Mouse (Mus musculus): ENCODE results near the gene Mad2l2. TPM values are rescaled to one million over a fixed set of nuclear protein-coding genes. Genes with fewer than 3 reads are reported as not detected.

The Mad2l2 gene
- 24.2 and 25.2 TPM in 2 replicates for polyA plus RNA-seq (2012; rRNA removed)

DNA sequence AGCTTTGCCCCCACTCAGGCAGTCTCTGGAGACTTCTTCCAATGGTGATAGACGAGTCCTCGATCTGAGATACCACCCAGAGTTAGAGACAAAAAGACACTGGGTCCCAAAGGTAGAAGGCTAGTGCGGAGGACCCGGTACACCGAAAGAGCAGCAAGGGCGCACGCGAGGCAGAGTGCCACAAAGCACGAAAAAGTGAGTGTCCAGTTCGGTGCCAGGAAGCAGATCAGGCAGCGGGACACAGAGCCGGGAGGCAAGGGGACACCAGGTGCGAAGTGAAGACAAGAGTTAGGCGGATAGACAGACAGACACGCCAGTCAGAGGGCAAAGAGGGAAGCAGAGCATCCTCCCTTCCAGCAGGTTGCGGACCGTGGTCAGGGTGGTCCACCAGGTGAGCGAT lies at the start of gene Mad2l2:
Gene Mad2l2 (plus strand): TSS at position 252 of the 400 bp plus-strand sequence.
- Histone ChIP-seq H3K4me3 (ENCODE audit: insufficient read depth, low read length) (peak within 1 kb of the TSS; percentile 31), H3K27ac (ENCODE audit: insufficient read depth, low read length) (no peak within 1 kb of the TSS), H3K4me1 (ENCODE audit: control insufficient read depth, insufficient read depth, low read length) (no peaks in the 10 kb centered on the region)
- TF ChIP-seq CTCF (IDR thresholded peaks at IDR 0.05; ENCODE audit: extremely low read depth, insufficient read depth, low read length): no peak
- no peak for TF ChIP-seq POLR2A (IDR thresholded peaks at IDR 0.05; ENCODE audit: extremely low read depth, insufficient read depth, low read length)

DNA sequence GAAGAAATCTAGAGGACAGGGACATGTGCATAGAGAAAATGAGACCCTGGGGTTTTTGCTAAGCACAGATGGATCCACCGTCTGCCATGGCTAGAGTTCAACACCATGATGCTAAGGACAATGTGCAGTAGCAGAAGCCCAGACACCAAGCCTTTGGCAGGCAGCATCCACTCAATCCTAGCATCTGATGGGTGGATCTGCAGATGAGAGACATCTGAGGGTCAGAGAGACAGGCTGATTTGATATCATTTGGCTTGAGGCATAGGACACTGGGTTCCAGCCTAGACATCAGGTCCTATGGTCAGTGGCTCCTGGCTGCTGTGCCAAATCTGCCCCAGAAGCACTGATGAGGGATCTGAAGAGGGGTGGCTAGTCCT lies 49.6 kb upstream of the Mad2l2 start:
- no peak overlapping the region for H3K4me3 ChIP-seq (ENCODE audit: insufficient read depth, low read length)
- no peak overlapping the region for H3K27ac ChIP-seq (ENCODE audit: insufficient read depth, low read length)
- no peaks in the 10 kb centered on the region for H3K4me1 ChIP-seq (ENCODE audit: control insufficient read depth, insufficient read depth, low read length)
- TF ChIP-seq CTCF (IDR thresholded peaks at IDR 0.05; ENCODE audit: extremely low read depth, insufficient read depth, low read length) (no peak), POLR2A (IDR thresholded peaks at IDR 0.05; ENCODE audit: extremely low read depth, insufficient read depth, low read length) (no peak)

DNA sequence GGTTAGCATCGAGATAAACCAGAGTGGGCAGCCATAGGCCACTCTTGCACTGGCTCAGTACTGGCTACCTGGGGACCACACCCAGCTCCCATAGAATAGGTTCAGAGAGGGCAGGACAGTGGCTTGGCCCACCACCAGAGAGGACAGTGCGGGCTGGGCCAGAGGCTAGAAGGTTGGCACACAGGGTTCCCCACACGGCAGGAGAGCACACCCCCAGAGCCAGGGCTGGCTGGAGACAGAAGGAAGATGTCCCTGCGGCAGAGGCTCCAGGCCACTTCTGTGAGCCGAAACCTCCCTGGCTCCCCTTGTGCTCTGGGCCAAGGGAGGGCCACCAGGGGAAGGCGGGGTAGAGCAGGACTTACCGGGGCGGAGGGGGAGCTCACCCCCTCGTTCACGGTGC lies 49.0 kb upstream of the Mad2l2 start:
- H3K27ac ChIP-seq (ENCODE audit: insufficient read depth, low read length): no peak overlapping the region
- TF ChIP-seq CTCF (IDR thresholded peaks at IDR 0.05; ENCODE audit: extremely low read depth, insufficient read depth, low read length): no peak
- no peaks in the 10 kb centered on the region for H3K4me1 ChIP-seq (ENCODE audit: control insufficient read depth, insufficient read depth, low read length)
- no peak overlapping the region for H3K4me3 ChIP-seq (ENCODE audit: insufficient read depth, low read length)

DNA sequence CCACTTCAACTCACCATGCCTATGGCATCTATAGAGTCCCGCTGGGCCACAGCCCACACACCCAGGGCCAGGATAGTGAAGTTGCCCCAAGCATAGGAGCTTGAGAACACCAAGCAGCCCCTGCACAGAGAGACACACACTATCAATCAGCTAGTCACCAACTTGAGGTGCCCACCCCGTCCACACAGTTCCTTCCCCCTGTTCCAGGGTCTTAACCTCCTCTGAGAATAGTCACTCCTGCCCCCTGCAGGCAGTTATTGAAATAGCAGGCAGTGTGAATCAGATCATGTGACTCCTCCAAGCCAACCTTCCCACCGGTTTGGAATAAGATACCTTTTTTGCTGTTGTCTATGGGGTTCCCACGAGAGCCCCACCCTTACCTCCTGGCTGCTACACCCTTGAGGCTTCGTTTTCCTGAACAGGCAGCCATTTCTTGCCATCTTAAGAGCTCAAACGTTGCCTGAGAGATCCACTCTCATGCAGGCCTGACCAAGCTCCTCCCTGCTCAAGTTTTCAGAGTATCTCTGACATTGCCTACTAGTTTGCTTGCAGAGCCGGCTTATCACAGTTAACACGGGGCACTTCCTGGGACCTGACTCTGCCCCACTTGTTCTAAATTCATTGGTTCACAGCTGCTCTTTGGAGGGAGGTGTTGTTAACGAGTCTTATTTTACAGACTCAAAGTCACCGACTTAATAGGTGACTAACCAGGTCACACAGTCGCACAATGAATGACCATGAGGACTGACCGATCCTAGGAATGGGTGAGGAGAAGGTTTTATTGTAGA lies 47.7 kb upstream of the Mad2l2 start:
- no peaks in the 10 kb centered on the region for H3K4me1 ChIP-seq (ENCODE audit: control insufficient read depth, insufficient read depth, low read length)
- TF ChIP-seq CTCF (IDR thresholded peaks at IDR 0.05; ENCODE audit: extremely low read depth, insufficient read depth, low read length): peak; percentile 62
- no peak for TF ChIP-seq POLR2A (IDR thresholded peaks at IDR 0.05; ENCODE audit: extremely low read depth, insufficient read depth, low read length)
- no peak overlapping the region for H3K4me3 ChIP-seq (ENCODE audit: insufficient read depth, low read length)
- H3K27ac ChIP-seq (ENCODE audit: insufficient read depth, low read length): no peak overlapping the region

DNA sequence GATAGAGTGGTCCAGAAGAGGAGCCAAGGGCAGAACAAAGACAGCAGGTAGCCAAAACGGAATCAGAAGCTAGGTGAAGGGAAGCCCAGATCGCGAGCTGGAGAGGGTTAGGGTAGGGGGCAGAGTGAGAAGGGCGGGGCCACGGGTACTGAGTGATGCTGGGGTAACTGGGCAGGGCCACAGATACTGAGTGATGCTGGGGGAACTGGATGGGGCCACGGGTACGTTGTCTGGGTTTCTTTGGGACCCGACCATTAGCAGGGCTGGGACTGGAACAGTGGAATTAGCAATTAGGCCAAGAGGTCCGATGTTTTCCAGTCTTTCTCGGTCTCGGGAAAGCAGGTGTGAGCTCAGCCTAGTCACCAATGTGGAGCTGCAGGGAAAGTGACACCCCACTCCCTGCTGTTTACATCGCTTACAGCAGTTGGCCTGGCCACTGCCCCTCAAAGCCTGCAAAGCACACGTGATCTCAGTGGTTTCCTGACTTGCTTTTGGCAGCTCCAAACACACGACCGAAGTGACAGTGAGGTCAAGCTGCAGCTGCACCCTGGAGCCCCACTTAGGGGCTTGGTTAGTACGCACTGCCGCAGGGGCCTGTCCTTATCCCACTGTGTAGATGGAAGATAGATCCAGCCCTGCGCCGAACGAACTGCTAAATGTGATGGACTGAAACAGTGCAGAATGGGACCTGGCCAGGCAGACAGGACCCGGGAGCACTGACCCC lies 46.8 kb upstream of the Mad2l2 start:
- no peak overlapping the region for H3K27ac ChIP-seq (ENCODE audit: insufficient read depth, low read length)
- no peaks in the 10 kb centered on the region for H3K4me1 ChIP-seq (ENCODE audit: control insufficient read depth, insufficient read depth, low read length)
- TF ChIP-seq CTCF (IDR thresholded peaks at IDR 0.05; ENCODE audit: extremely low read depth, insufficient read depth, low read length): no peak
- TF ChIP-seq POLR2A (IDR thresholded peaks at IDR 0.05; ENCODE audit: extremely low read depth, insufficient read depth, low read length): no peak
- no peak overlapping the region for H3K4me3 ChIP-seq (ENCODE audit: insufficient read depth, low read length)

DNA sequence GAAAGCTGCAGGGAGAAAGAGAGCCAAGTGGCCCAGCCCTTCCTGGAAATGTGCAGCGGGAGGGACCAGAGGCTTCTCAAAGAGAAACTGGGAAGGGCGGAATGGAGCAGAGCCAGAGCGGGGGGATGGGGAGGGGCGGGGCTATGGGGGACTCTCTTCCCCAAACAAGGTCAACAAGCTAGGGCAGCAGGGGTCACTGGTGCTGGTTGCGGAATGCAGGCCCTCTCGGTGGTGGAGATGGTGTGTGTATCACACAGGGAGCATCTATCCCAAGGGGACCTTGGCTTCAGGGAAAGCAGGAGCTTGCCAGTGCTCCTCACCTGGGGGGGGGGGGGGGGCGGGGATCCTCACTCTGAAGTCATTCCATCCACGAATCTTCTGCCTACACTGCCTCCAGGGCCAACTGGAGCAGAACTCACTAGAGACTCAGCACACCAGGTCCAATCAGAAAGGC lies 45.9 kb upstream of the Mad2l2 start:
- Histone ChIP-seq H3K4me1 (ENCODE audit: control insufficient read depth, insufficient read depth, low read length) (no peaks in the 10 kb centered on the region), H3K4me3 (ENCODE audit: insufficient read depth, low read length) (no peak overlapping the region), H3K27ac (ENCODE audit: insufficient read depth, low read length) (no peak overlapping the region)
- TF ChIP-seq CTCF (IDR thresholded peaks at IDR 0.05; ENCODE audit: extremely low read depth, insufficient read depth, low read length): no peak
- no peak for TF ChIP-seq POLR2A (IDR thresholded peaks at IDR 0.05; ENCODE audit: extremely low read depth, insufficient read depth, low read length)

DNA sequence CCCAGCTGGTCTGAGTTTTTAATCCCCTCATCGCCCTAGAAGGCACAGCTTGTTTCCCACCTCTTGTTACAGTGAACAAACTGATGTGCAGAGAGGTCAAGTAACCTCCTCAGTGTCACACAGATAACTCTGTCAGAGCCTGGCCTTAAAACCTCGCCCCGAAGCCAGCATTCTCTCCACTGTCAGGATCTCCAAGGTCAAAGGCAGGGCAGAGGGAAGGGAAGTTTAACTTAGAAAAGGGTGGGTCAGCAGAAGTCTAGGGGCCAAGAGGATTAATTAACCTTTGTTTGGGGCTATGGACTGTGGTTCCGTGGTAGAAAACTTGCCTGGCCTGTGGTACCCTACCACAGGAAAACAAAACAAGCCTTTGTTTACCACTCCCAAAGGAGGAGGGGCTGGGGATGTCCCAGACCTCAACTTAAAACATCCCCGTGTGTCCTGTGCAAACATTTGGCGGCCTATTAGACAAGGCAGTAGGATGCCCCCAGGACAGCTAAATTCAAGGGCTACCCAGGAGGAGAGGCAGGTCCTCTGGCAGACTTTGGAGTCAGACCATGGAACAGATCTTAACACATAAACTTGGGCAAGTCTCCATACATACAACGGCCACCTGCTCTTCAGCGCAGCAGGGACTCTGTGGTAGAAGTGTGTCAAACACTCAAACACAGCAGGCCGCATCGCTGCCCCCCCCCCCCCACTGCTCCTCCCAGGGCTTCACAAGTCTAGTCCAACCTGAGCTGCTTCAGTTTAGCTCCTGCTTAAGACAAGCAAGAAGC lies 44.9 kb upstream of the Mad2l2 start:
- Histone ChIP-seq H3K4me3 (ENCODE audit: insufficient read depth, low read length) (no peak overlapping the region), H3K27ac (ENCODE audit: insufficient read depth, low read length) (no peak overlapping the region), H3K4me1 (ENCODE audit: control insufficient read depth, insufficient read depth, low read length) (no peaks in the 10 kb centered on the region)
- TF ChIP-seq POLR2A (IDR thresholded peaks at IDR 0.05; ENCODE audit: extremely low read depth, insufficient read depth, low read length) (no peak), CTCF (IDR thresholded peaks at IDR 0.05; ENCODE audit: extremely low read depth, insufficient read depth, low read length) (no peak)

DNA sequence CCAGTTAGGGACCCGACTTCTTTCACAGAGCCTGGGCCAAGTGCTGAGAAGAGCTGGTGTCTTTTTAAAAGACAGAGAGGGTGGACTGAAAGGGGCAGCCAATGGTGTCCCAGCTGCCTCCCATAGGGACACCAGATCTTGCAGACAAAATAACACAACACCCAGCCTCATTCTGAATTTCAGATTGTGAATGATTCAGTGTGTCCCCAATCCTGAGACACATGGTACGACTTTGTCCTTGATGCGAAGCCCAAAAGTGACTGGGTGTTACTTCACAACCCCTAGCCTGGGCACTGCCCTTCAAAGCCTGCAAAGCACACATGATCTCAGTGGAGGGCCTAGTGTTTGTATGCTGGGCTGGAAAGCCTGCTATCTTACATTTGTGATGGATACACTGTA lies 44.3 kb upstream of the Mad2l2 start:
- no peaks in the 10 kb centered on the region for H3K4me1 ChIP-seq (ENCODE audit: control insufficient read depth, insufficient read depth, low read length)
- no peak overlapping the region for H3K27ac ChIP-seq (ENCODE audit: insufficient read depth, low read length)
- TF ChIP-seq POLR2A (IDR thresholded peaks at IDR 0.05; ENCODE audit: extremely low read depth, insufficient read depth, low read length): no peak
- no peak for TF ChIP-seq CTCF (IDR thresholded peaks at IDR 0.05; ENCODE audit: extremely low read depth, insufficient read depth, low read length)
- H3K4me3 ChIP-seq (ENCODE audit: insufficient read depth, low read length): no peak overlapping the region

DNA sequence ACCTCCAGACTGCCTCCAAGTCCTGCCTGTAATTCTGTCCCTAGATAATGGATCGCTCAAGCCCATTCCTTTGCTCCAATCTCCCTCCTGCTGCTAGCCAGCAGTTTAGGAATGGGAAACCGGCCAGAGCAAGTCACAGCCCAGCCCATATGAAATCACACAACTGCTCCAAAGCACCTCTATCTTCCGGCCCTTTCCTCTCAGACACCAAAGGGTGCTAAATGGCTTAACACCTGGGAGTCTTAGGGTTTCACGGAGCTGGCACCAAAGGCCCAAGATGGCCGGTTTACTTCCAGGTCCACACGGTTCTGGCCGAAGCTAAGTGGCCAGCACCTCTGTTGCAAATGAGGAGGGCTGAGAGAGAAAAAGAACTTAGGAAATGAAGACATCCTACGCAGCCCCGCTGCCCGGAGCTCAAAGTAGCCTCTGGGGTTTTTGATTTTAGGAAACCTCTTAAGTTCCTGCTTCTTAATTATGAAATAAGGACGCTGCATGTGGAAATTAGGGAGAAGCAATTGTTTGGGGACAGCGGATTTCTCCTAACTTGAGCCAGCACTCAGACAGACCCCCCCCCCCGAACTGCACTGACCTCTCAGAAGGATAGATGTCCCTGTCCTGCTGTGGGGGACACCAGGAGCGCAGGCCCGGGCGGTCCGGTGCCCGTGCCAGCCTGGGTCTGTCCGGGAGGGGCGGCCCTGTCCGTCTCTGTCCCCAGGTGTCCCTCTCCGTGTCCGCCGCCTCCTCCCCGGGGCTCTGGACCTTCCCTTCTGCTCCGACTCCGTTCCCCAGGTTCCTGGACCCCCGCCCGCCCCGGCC lies 42.9 kb upstream of the Mad2l2 start:
- H3K27ac ChIP-seq (ENCODE audit: insufficient read depth, low read length): no peak overlapping the region
- H3K4me3 ChIP-seq (ENCODE audit: insufficient read depth, low read length): peak overlapping the region; percentile 7
- no peaks in the 10 kb centered on the region for H3K4me1 ChIP-seq (ENCODE audit: control insufficient read depth, insufficient read depth, low read length)

More for the DNA sequence above, 42.9 kb upstream of the Mad2l2 start:
- TF ChIP-seq POLR2A (IDR thresholded peaks at IDR 0.05; ENCODE audit: extremely low read depth, insufficient read depth, low read length) (no peak), CTCF (IDR thresholded peaks at IDR 0.05; ENCODE audit: extremely low read depth, insufficient read depth, low read length) (no peak)

All from cortical plate, adult 2 months (tissue).